Mouse (Mus musculus) kidney, postnatal 0 days (tissue): Measurements from ENCODE around the gene Cux1. TPM values are rescaled to one million over a fixed set of nuclear protein-coding genes. Genes with fewer than 3 reads are reported as not detected.
A peak's percentile ranks its signal among the peaks of the same experiment; 100 is the strongest.

ENCODE experiments used
- ATAC-seq: fragments of 200-750 bp; cut with Nextera tagmentation; replicated peaks from 2 replicates; pipeline ENCODE4 v1.8.0; 2017; ENCODE audit warnings: low read depth, moderate number of reproducible peaks, moderate TSS enrichment, moderate library complexity; ENCODE audit not compliant: low FRiP score
- DNase-seq: peaks from one replicate; pipeline ENCODE4 v3.0.0-alpha.2; 2016; ENCODE audit warnings: low spot score
- H3K27ac ChIP-seq: fragments of 300-500 bp; sonication (generic); 2 replicates; pipeline ENCODE4 v1.5.1; 2014; ENCODE audit warnings: mild to moderate bottlenecking
- H3K27me3 ChIP-seq: fragments of 300-500 bp; sonication (generic); 2 replicates; pipeline ENCODE4 v1.6.1; 2014; ENCODE audit warnings: low read length, mixed read lengths; ENCODE audit not compliant: insufficient read depth
- H3K36me3 ChIP-seq: fragments of 300-500 bp; sonication (generic); 2 replicates; pipeline ENCODE4 v1.6.1; 2014; ENCODE audit warnings: low read length, mixed read lengths; ENCODE audit not compliant: insufficient read depth
- H3K4me1 ChIP-seq: fragments of 300-500 bp; sonication (generic); replicated peaks from 2 replicates; pipeline ENCODE4 v1.6.1; 2014; ENCODE audit warnings: antibody characterized with exemption, low read length, mixed read lengths; ENCODE audit not compliant: insufficient read depth
- H3K4me2 ChIP-seq: fragments of 300-500 bp; sonication (generic); 2 replicates; pipeline ENCODE4 v1.6.1; 2014; ENCODE audit warnings: mild to moderate bottlenecking, low read length, moderate library complexity, mixed read lengths
- H3K4me3 ChIP-seq: fragments of 300-500 bp; sonication (generic); replicated peaks from 2 replicates; pipeline ENCODE4 v1.5.1; 2014; ENCODE audit warnings: low read depth, low read length
- H3K9ac ChIP-seq: fragments of 300-500 bp; sonication (generic); 2 replicates; pipeline ENCODE4 v1.6.1; 2014; ENCODE audit warnings: low read depth, low read length
- H3K9me3 ChIP-seq: fragments of 300-500 bp; sonication (generic); replicated peaks from 2 replicates; pipeline ENCODE4 v1.6.1; 2016; ENCODE audit warnings: low read length, inconsistent platforms, mixed read lengths
- CTCF ChIP-seq: IDR thresholded peaks from 2 replicates; pipeline ENCODE4 v1.5.1; 2016; ENCODE audit warnings: antibody characterized with exemption, low read depth, mild to moderate bottlenecking, moderate library complexity
- WGBS: fragments of 180-500 bp; shearing (Covaris S2); extraction: QIAGEN DNeasy Blood & Tissue Kit; methylation state at CpG from one replicate; pipeline ENCODE4 v1.1.7; 2014; 5-methylcytosine and 5-hydroxymethylcytosine counted together
- polyA plus RNA-seq: library from polyadenylated mRNA; unstranded; fragments of >200 nt; fragmentation: Nextera tagmentation; extraction: Ambion mirVana; gene quantifications from 2 replicates; pipeline ENCODE4 v1.2.1, GENCODE M21; 2015

Gene Cux1
- polyA plus RNA-seq, 1 experiment from 2014 or later, result 73.4 TPM

- Histone ChIP-seq H3K9me3 (no peaks in the 10 kb centered on the region), H3K4me2 (no peak overlapping the region), H3K27ac (0 out of 2 replicates have a peak overlapping the region, but pooled peaks have one; percentile 10), H3K9ac (no peak overlapping the region), H3K27me3 (no peaks in the 10 kb centered on the region), H3K4me1 (peaks cover 35% of the 10 kb centered on the region), H3K4me3 (no peak overlapping the region), H3K36me3 (no peaks in the 10 kb centered on the region)
- TF ChIP-seq CTCF, result no peak
- peak; percentile 48 for DNase-seq
- WGBS, result 17% methylated on average over 5 of the region's 5 CpGs
- ATAC-seq, result 0 out of 2 replicates have a peak, but pooled peaks have one; percentile 33
These were observed 11.6 kb downstream of the Cux1 start for GRCm38 (mm10) chr5:136555703-136556102.

- no peaks in the 10 kb centered on the region for H3K9me3 ChIP-seq
- H3K9ac ChIP-seq, result no peak overlapping the region
- H3K27me3 ChIP-seq, result no peaks in the 10 kb centered on the region
- no peak overlapping the region for H3K27ac ChIP-seq
- H3K36me3 ChIP-seq, result no peaks in the 10 kb centered on the region
- no peak overlapping the region for H3K4me3 ChIP-seq
- no peak for TF ChIP-seq CTCF
- no peak overlapping the region for H3K4me2 ChIP-seq
- ATAC-seq (no peak), DNase-seq (no peak)
- peaks cover 36% of the 10 kb centered on the region for H3K4me1 ChIP-seq
These were observed 14.5 kb downstream of the Cux1 start for GRCm38 (mm10) chr5:136552832-136553231.

GRCm38 (mm10) chr5:136552093-136552492 is 15.2 kb downstream of the Cux1 start:
- H3K9me3 ChIP-seq, result no peaks in the 10 kb centered on the region
- no peak for DNase-seq
- ATAC-seq, result no peak
- 83% methylated on average over 3 of the region's 3 CpGs for WGBS
- H3K4me1 ChIP-seq, result peaks cover 36% of the 10 kb centered on the region
- no peak overlapping the region for H3K4me3 ChIP-seq
- H3K36me3 ChIP-seq, result no peaks in the 10 kb centered on the region
- no peak for TF ChIP-seq CTCF
- H3K4me2 ChIP-seq, result no peak overlapping the region
- H3K27me3 ChIP-seq, result no peaks in the 10 kb centered on the region
- no peak overlapping the region for H3K27ac ChIP-seq
- H3K9ac ChIP-seq, result no peak overlapping the region

- no peak overlapping the region for H3K4me3 ChIP-seq
- TF ChIP-seq CTCF, result no peak
- H3K9ac ChIP-seq, result no peak overlapping the region
- no peaks in the 10 kb centered on the region for H3K9me3 ChIP-seq
- H3K27me3 ChIP-seq, result no peaks in the 10 kb centered on the region
- no peaks in the 10 kb centered on the region for H3K36me3 ChIP-seq
- H3K27ac ChIP-seq, result peak overlapping the region; percentile 20; the same call in 1 of the 2 replicates
- ATAC-seq, result no peak
- DNase-seq, result no peak
- H3K4me2 ChIP-seq, result no peak overlapping the region
- peaks cover 34% of the 10 kb centered on the region for H3K4me1 ChIP-seq
- 65% methylated on average over 6 of the region's 6 CpGs for WGBS
These were observed 15.7 kb downstream of the Cux1 start for GRCm38 (mm10) chr5:136551571-136551970.

- Histone ChIP-seq H3K9me3 (no peaks in the 10 kb centered on the region), H3K4me2 (no peak overlapping the region), H3K9ac (no peak overlapping the region), H3K27ac (peak overlapping the region; percentile 20; the same call in 1 of the 2 replicates), H3K27me3 (no peaks in the 10 kb centered on the region), H3K4me3 (no peak overlapping the region), H3K4me1 (peaks cover 33% of the 10 kb centered on the region), H3K36me3 (no peaks in the 10 kb centered on the region)
- WGBS, result 14% methylated on average over 2 of the region's 2 CpGs
- peak; percentile 31 for DNase-seq
- no peak for TF ChIP-seq CTCF
- ATAC-seq, result no peak
These were observed 16.6 kb downstream of the Cux1 start for GRCm38 (mm10) chr5:136550726-136551125.

DNA sequence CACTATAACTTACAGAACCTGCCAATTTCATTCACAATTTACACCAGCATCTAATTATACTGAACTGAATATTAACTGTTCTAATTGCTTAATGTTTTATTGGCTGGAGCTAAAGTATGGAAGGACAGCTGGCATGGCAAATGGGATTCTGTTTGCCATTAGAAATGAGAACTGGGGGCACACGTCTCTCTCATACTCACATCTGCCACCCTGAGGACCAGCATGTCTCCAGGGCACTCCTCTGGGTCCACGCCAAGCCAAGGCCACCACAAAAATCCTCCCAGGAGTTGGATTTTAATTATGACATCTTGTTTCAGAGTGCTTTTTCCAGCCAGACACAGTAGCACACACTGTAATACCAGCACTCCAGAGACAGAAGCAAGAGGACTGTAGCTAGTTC is 18.5 kb downstream of the Cux1 start:
- Histone ChIP-seq H3K36me3 (no peaks in the 10 kb centered on the region), H3K9ac (no peak overlapping the region), H3K27me3 (no peaks in the 10 kb centered on the region), H3K4me3 (no peak overlapping the region), H3K4me1 (peaks cover 22% of the 10 kb centered on the region), H3K4me2 (no peak overlapping the region), H3K27ac (no peak overlapping the region), H3K9me3 (no peaks in the 10 kb centered on the region)
- 68% methylated on average over 2 of the region's 2 CpGs for WGBS
- ATAC-seq (no peak), DNase-seq (no peak)
- no peak for TF ChIP-seq CTCF

- ATAC-seq (no peak), DNase-seq (no peak)
- Histone ChIP-seq H3K9me3 (no peaks in the 10 kb centered on the region), H3K27me3 (no peaks in the 10 kb centered on the region), H3K4me1 (peaks cover 10% of the 10 kb centered on the region), H3K4me3 (no peak overlapping the region), H3K4me2 (no peak overlapping the region), H3K9ac (no peak overlapping the region), H3K36me3 (no peaks in the 10 kb centered on the region), H3K27ac (no peak overlapping the region)
- TF ChIP-seq CTCF, result no peak
- WGBS, result 80% methylated on average over 4 of the region's 4 CpGs
These were observed 22.2 kb downstream of the Cux1 start for GRCm38 (mm10) chr5:136545061-136545460.
